Mouse (Mus musculus) C2C12 (cell line): ENCODE data around the gene Sfi1.
"Not testable (repeated sequence)": the region's sequence is repeated elsewhere in the genome, so short reads cannot be mapped to it uniquely, and the experiment has no call there.

Experiments
- CEBPB ChIP-seq: IDR thresholded peaks from one replicate; pipeline ENCODE4 v1.6.1; 2011; ENCODE audit warnings: low read depth, mild to moderate bottlenecking, control low read depth, moderate library complexity
- CTCF ChIP-seq: IDR thresholded peaks from one replicate; pipeline ENCODE4 v1.5.1; 2011; ENCODE audit not compliant: control insufficient read depth, insufficient read depth, insufficient read length
- FOSL1 ChIP-seq: IDR thresholded peaks from one replicate; pipeline ENCODE4 v1.8.0; 2011; ENCODE audit warnings: mild to moderate bottlenecking, low read length; ENCODE audit not compliant: poor library complexity, insufficient read depth, severe bottlenecking
- MAX ChIP-seq: IDR thresholded peaks from one replicate; pipeline ENCODE4 v1.6.1; 2011; ENCODE audit warnings: mild to moderate bottlenecking, control low read depth
- MYOD1 ChIP-seq: IDR thresholded peaks from one replicate; pipeline ENCODE4 v1.6.1; 2011; ENCODE audit warnings: low read depth; ENCODE audit not compliant: control insufficient read depth, insufficient read length
- MYOG ChIP-seq: IDR thresholded peaks from one replicate; pipeline ENCODE4 v1.6.1; 2011; ENCODE audit not compliant: control insufficient read depth, insufficient read length; ENCODE audit errors: extremely low read depth
- USF1 ChIP-seq: IDR thresholded peaks from one replicate; pipeline ENCODE4 v1.6.1; 2011; ENCODE audit warnings: low read depth, mild to moderate bottlenecking, control low read depth, moderate library complexity

DNA sequence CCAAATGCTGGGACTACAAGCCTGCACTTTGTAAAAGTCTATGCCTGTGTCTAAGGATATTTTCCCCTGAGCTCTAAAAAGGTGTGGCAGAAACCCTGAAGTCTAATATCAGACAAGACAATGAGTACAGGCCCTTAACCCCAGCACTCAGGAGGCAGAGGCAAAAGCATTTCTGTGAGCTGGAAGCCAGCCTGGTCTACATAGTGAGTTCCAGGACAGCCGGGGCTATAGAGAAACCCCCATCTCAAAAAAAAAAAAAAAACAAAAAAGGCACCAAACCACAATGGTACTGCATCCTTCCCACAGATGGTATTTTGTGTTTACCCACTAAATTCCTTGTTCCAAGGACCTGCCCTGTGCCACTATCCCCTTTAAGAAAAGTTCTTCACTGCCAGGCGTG is 54.9 kb downstream of the Sfi1 start:
- TF ChIP-seq MAX, USF1, CTCF, MYOG, CEBPB, MYOD1, FOSL1: not testable (repeated sequence)
